ENCODE assay signal across 27 mouse cellular contexts in the genomic region with DNA sequence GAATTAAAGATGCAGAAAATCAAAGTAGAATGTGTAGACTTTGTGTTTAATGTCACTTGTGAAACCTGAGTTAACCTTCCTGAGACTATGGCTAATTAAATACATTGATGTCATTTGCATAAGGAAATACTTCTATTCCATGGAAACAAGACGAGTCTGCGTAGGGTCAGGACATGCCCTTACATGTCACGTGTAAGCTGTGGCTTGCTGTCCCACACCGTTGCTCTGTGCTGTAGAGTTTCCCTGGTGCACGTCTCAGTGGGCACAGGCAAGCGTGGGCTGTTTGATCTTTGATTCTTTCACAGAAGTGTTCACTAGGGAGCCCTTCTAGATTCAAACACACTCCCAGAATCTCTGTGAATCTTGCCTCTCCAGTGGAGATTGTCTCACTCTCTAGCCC.
"Had no signal": no experiment of that assay in that cellular context is flagged by ENCODE, and none has a peak within 500 bp of the region (broad histone marks: within the 10 kb centered on the region; RNA-seq: fewer than 3 reads in every experiment).

No protein-coding gene starts in this region.

- H3K27ac ChIP-seq: gastrocnemius, adult 2 months; heart, embryonic 10.5 days; hindbrain, embryonic 10.5 days; hindbrain, embryonic 12.5 days; hindbrain, embryonic 14.5 days; intestine, embryonic 15.5 days; kidney, embryonic 15.5 days; kidney, postnatal 0 days; limb, embryonic 13.5 days; limb, embryonic 15.5 days; liver, embryonic 12.5 days; liver, embryonic 14.5 days had no signal

- H3K9ac ChIP-seq: heart, embryonic 12.5 days; hindbrain, embryonic 12.5 days; hindbrain, embryonic 14.5 days; intestine, embryonic 15.5 days; kidney, embryonic 15.5 days; limb, embryonic 13.5 days; limb, embryonic 15.5 days; liver, embryonic 12.5 days; liver, embryonic 14.5 days had no signal

- H3K9me3 ChIP-seq: heart, embryonic 10.5 days; heart, embryonic 12.5 days; hindbrain, embryonic 10.5 days; hindbrain, embryonic 12.5 days; intestine, embryonic 15.5 days; kidney, embryonic 15.5 days; limb, embryonic 13.5 days; limb, embryonic 15.5 days; liver, embryonic 12.5 days had no signal

- H3K4me3 ChIP-seq: gastrocnemius, adult 2 months; heart, embryonic 10.5 days; heart, embryonic 12.5 days; hindbrain, embryonic 10.5 days; hindbrain, embryonic 12.5 days; intestine, embryonic 15.5 days; kidney, embryonic 15.5 days; limb, embryonic 13.5 days; limb, embryonic 15.5 days; liver, embryonic 12.5 days had no signal

- H3K4me2 ChIP-seq: heart, embryonic 12.5 days; hindbrain, embryonic 12.5 days; hindbrain, embryonic 14.5 days; intestine, embryonic 15.5 days; kidney, embryonic 15.5 days; limb, embryonic 13.5 days; limb, embryonic 15.5 days; liver, embryonic 12.5 days had no signal

- DNase-seq: gastrocnemius, adult 2 months; gastrocnemius, postnatal 10 days; gastrocnemius, postnatal 25 days; heart, adult 18-20 months; heart, postnatal 10 days; heart, postnatal 4 days; kidney, adult 18-20 months; kidney, adult 9 months; kidney, postnatal 14 days; kidney, postnatal 36 days; layer of hippocampus, adult 9-11 months; layer of hippocampus, postnatal 36 days; left cerebral cortex, postnatal 4 days had no signal

- H3K36me3 ChIP-seq: heart, embryonic 10.5 days; heart, embryonic 12.5 days; intestine, embryonic 15.5 days; kidney, embryonic 15.5 days; limb, embryonic 15.5 days; liver, embryonic 12.5 days had no signal

- H3K4me1 ChIP-seq: heart, embryonic 12.5 days; hindbrain, embryonic 12.5 days; intestine, embryonic 15.5 days; kidney, embryonic 15.5 days; limb, embryonic 13.5 days; limb, embryonic 15.5 days; liver, embryonic 12.5 days had no signal

- ATAC-seq: inflammation-experienced regulatory T-cells, adult 6 months; intestine, embryonic 15.5 days; intestine, postnatal 0 days; liver, embryonic 12.5 days had no signal

- H3K27me3 ChIP-seq: hindbrain, embryonic 12.5 days; intestine, embryonic 15.5 days; kidney, embryonic 15.5 days; limb, embryonic 13.5 days; limb, embryonic 15.5 days had no signal
